Mouse (Mus musculus) liver, embryonic 14.5 days (tissue): ENCODE measurements around the gene Ngef. TPM values are rescaled to one million over a fixed set of nuclear protein-coding genes. Genes with fewer than 3 reads are reported as not detected.
A peak's percentile ranks its signal among the peaks of the same experiment; 100 is the strongest.

Source experiments
- ATAC-seq: fragments of 200-750 bp; cut with Nextera tagmentation; 2 replicates; pipeline ENCODE4 v1.8.0; 2017; ENCODE audit warnings: moderate number of reproducible peaks, mild to moderate bottlenecking, moderate library complexity; ENCODE audit not compliant: insufficient read depth
- DNase-seq, 3 experiments: peaks; one replicate each; pipeline ENCODE4 v3.0.0-alpha.2; 2012 to 2013; ENCODE audit warnings: low read depth in 3 of 3, low spot score in 3 of 3
- H3K27ac ChIP-seq: fragments of 300-500 bp; sonication (generic); 2 replicates; pipeline ENCODE4 v1.5.1; 2014; ENCODE audit warnings: moderate library complexity, mild to moderate bottlenecking, control low read depth, inconsistent platforms
- H3K27me3 ChIP-seq: fragments of 300-500 bp; sonication (generic); 2 replicates; pipeline ENCODE4 v1.6.1; 2014; ENCODE audit warnings: mild to moderate bottlenecking, low read length, moderate library complexity; ENCODE audit not compliant: control insufficient read depth, insufficient read depth
- H3K36me3 ChIP-seq: fragments of 300-500 bp; sonication (generic); replicated peaks from 2 replicates; pipeline ENCODE4 v1.6.1; 2014; ENCODE audit warnings: low read depth; ENCODE audit not compliant: control insufficient read depth, insufficient read depth
- H3K4me1 ChIP-seq, 2 experiments: fragments of 200-500 bp in 1 of 2; fragments of 300-500 bp in 1 of 2; sonication (generic) in 1 of 2; replicated peaks; 2 replicates each; pipeline ENCODE4 v1.6.1; 2012 to 2014; ENCODE audit warnings: antibody characterized with exemption in 1 of 2, inconsistent platforms in 1 of 2, low read length in 1 of 2; ENCODE audit not compliant: control insufficient read depth in 2 of 2, insufficient read depth in 2 of 2
- H3K4me2 ChIP-seq: fragments of 300-500 bp; sonication (generic); 2 replicates; pipeline ENCODE4 v1.6.1; 2014; ENCODE audit warnings: low read depth, mild to moderate bottlenecking, control low read depth, moderate library complexity
- H3K4me3 ChIP-seq, 2 experiments: fragments of 200-500 bp in 1 of 2; fragments of 300-500 bp in 1 of 2; sonication (generic) in 1 of 2; 2 replicates each; pipeline ENCODE4 v1.5.1; 2012 to 2014; ENCODE audit warnings: low read depth in 2 of 2, low read length in 2 of 2, mild to moderate bottlenecking in 2 of 2, control low read depth in 1 of 2, inconsistent platforms in 1 of 2, moderate library complexity in 1 of 2; ENCODE audit not compliant: insufficient read depth in 1 of 2
- H3K9ac ChIP-seq: fragments of 300-500 bp; sonication (generic); replicated peaks from 2 replicates; pipeline ENCODE4 v1.6.1; 2014; ENCODE audit warnings: mild to moderate bottlenecking, control low read depth, moderate library complexity
- H3K9me3 ChIP-seq: fragments of 300-500 bp; sonication (generic); 2 replicates; pipeline ENCODE4 v1.6.1; 2016; ENCODE audit warnings: low read length, mixed read lengths; ENCODE audit not compliant: control insufficient read depth
- CTCF ChIP-seq: IDR thresholded peaks from 2 replicates; pipeline ENCODE4 v1.5.1; 2016; ENCODE audit warnings: antibody characterized with exemption, low read depth, control low read depth
- EP300 ChIP-seq: IDR thresholded peaks from 2 replicates; pipeline ENCODE4 v1.6.1; 2016; ENCODE audit warnings: antibody characterized with exemption, low read depth
- WGBS: fragments of 180-500 bp; shearing (Covaris S2); extraction: QIAGEN DNeasy Blood & Tissue Kit; methylation state at CpG from one replicate; pipeline ENCODE4 v1.1.7; 2014; ENCODE audit not compliant: insufficient replicate concordance; 5-methylcytosine and 5-hydroxymethylcytosine counted together
- polyA plus RNA-seq, 2 experiments: library from polyadenylated mRNA; depleted of rRNA in 1 of 2; stranded (reverse) in 1 of 2; unstranded in 1 of 2; fragments of >200 nt; fragmentation: Nextera tagmentation in 1 of 2; extraction: Ambion mirVana in 1 of 2; gene quantifications; 2 replicates each; pipeline versions ENCODE4 v1.2.1 to v1.2.3; 2012 to 2014

Ngef gene
- polyA plus RNA-seq, 2 experiments: 2.9 to 3.4 TPM

DNA sequence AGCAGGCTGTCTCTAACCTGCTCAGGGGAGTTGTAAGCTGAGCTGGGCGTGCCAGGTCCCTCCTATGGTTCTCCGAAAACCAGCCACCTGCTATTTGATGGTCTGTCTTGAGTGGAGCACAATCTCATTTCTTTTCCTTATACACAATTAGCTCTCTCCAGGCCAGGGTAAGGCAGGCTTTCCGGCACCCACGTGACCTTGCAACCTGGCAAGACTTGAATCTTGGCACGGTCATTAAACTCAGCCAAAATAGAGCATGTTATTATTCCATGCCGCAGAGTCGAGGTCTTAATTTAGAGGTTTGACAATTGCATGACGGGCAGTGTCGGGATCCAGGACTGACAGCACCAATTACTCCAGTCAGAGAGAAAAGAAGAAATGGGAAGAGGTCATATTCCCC is 46.5 kb downstream of the Ngef start:
- TF ChIP-seq EP300 (no peak), CTCF (no peak)
- Histone ChIP-seq H3K4me1 (no peaks in the 10 kb centered on the region; a peak in 1 of 4 replicates), H3K36me3 (no peaks in the 10 kb centered on the region), H3K4me3 (no peak overlapping the region), H3K9ac (no peak overlapping the region), H3K27me3 (no peaks in the 10 kb centered on the region), H3K27ac (no peak overlapping the region), H3K9me3 (no peaks in the 10 kb centered on the region), H3K4me2 (no peak overlapping the region)
- DNase-seq (no peak), ATAC-seq (no peak)
- 70% methylated on average over 9 of the region's 9 CpGs for WGBS

GRCm38 (mm10) chr1:87525041-87525440 is 48.6 kb downstream of the Ngef start:
- H3K36me3 ChIP-seq: no peaks in the 10 kb centered on the region
- H3K9ac ChIP-seq: no peak overlapping the region
- no peak overlapping the region for H3K27ac ChIP-seq
- H3K4me1 ChIP-seq: no peaks in the 10 kb centered on the region
- 63% methylated on average over 7 of the region's 7 CpGs for WGBS
- no peak for TF ChIP-seq EP300
- no peak for TF ChIP-seq CTCF
- ATAC-seq (no peak), DNase-seq (no peak)
- no peak overlapping the region for H3K4me2 ChIP-seq
- H3K4me3 ChIP-seq: no peak overlapping the region
- no peaks in the 10 kb centered on the region for H3K27me3 ChIP-seq
- no peaks in the 10 kb centered on the region for H3K9me3 ChIP-seq

GRCm38 (mm10) chr1:87521523-87521922 is 52.1 kb downstream of the Ngef start:
- Histone ChIP-seq H3K36me3 (no peaks in the 10 kb centered on the region), H3K9ac (no peak overlapping the region), H3K9me3 (no peaks in the 10 kb centered on the region), H3K27me3 (no peaks in the 10 kb centered on the region), H3K4me3 (no peak overlapping the region), H3K4me2 (no peak overlapping the region), H3K4me1 (no peaks in the 10 kb centered on the region), H3K27ac (no peak overlapping the region)
- WGBS: 56% methylated on average over 1 of the region's 1 CpGs
- TF ChIP-seq EP300 (no peak), CTCF (no peak)
- DNase-seq (no peak), ATAC-seq (no peak)

DNA sequence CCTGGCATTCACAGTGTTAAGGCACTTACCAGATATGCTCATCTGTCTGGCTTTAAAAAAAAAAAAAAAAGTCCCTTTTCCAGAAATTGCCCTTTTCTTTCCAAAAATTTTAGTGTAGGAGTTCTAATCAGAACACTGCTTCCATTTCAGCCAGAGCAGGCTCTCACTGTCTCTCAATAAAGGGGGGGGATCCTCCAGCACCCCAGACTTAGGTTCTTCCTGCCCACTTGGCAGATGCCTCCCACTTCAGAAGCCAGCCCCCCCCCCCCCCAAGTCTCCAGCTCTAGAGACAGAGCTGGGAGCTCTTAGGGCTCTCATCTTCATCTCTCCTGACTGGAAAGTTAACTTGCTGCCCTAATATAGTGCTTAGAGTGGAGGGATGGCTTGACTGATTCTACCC is 53.2 kb downstream of the Ngef start:
- H3K4me1 ChIP-seq: no peaks in the 10 kb centered on the region
- ATAC-seq: no peak
- H3K27ac ChIP-seq: no peak overlapping the region

GRCm38 (mm10) chr1:87510845-87511244 is 62.8 kb downstream of the Ngef start:
- ATAC-seq (no peak), DNase-seq (no peak)
- TF ChIP-seq CTCF: no peak
- no peak overlapping the region for H3K4me3 ChIP-seq
- no peaks in the 10 kb centered on the region for H3K4me1 ChIP-seq
- H3K27me3 ChIP-seq: peaks cover 31% of the 10 kb centered on the region
- no peaks in the 10 kb centered on the region for H3K9me3 ChIP-seq
- no peak overlapping the region for H3K27ac ChIP-seq
- no peak overlapping the region for H3K9ac ChIP-seq
- H3K36me3 ChIP-seq: no peaks in the 10 kb centered on the region
- H3K4me2 ChIP-seq: no peak overlapping the region
- WGBS: 19% methylated on average over 5 of the region's 5 CpGs

More for the DNA sequence above, 53.2 kb downstream of the Ngef start:
- TF ChIP-seq EP300 (no peak), CTCF (no peak)
- Histone ChIP-seq H3K4me3 (no peak overlapping the region), H3K4me2 (no peak overlapping the region), H3K9ac (no peak overlapping the region), H3K27me3 (no peaks in the 10 kb centered on the region), H3K9me3 (no peaks in the 10 kb centered on the region), H3K36me3 (no peaks in the 10 kb centered on the region)
- DNase-seq: no peak

DNA sequence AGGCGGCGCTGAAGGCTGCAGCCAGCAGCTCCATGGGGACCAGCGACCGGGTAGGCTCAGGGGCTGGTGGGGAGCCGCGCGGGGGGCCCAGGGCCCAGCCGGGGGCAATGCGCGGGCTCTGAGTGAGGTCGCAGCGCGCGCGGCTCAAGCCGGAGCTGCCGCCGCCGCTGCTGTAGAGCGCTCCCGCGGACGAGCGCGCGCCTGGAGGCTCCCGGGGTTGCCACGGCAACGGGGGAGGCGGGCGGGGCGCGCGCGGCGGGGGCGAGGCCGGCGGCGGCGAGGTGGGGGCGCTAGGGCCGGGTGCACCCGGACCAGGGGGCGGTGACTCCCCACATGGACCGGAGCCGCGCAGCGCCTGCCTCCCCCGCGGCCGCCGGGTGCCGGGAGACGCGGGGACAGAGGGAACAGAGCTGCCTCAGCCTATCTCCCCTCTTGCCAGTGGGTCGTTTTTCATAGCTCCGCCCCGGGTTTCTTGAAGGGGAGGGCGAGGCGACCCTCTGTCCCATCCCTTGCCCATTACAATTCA is 63.4 kb downstream of the Ngef start:
- ATAC-seq: no peak
- Histone ChIP-seq H3K9ac (no peak overlapping the region), H3K27me3 (peaks cover 31% of the 10 kb centered on the region), H3K4me3 (peak overlapping the region; percentile 2 to 41), H3K27ac (no peak overlapping the region), H3K4me1 (no peaks in the 10 kb centered on the region), H3K4me2 (peak overlapping the region; percentile 62), H3K9me3 (no peaks in the 10 kb centered on the region), H3K36me3 (no peaks in the 10 kb centered on the region)
- no peak for TF ChIP-seq EP300
- no peak for TF ChIP-seq CTCF
- WGBS: under 1% methylated on average over 39 of the region's 61 CpGs
- no peak for DNase-seq
